Mouse (Mus musculus) stomach, embryonic 14.5 days (tissue): ENCODE results near the gene Ank2. TPM values are rescaled to one million over a fixed set of nuclear protein-coding genes. Genes with fewer than 3 reads are reported as not detected.
A peak's percentile ranks its signal among the peaks of the same experiment; 100 is the strongest.

Experiments used
- ATAC-seq: fragments of 200-750 bp; cut with Nextera tagmentation; 2 replicates; pipeline ENCODE4 v1.8.0; 2017; ENCODE audit warnings: low read depth, moderate TSS enrichment; ENCODE audit not compliant: insufficient number of reproducible peaks, insufficient read depth, low FRiP score
- H3K27ac ChIP-seq: fragments of 300-500 bp; sonication (generic); 2 replicates; pipeline ENCODE4 v1.5.1; 2014; ENCODE audit warnings: mild to moderate bottlenecking, low read length, moderate library complexity, mixed read lengths
- H3K27me3 ChIP-seq: fragments of 300-500 bp; sonication (generic); 2 replicates; pipeline ENCODE4 v1.6.1; 2014; ENCODE audit warnings: low read length, control low read depth, mixed read lengths; ENCODE audit not compliant: control insufficient read depth, insufficient read depth
- H3K36me3 ChIP-seq: fragments of 300-500 bp; sonication (generic); 2 replicates; pipeline ENCODE4 v1.6.1; 2014; ENCODE audit warnings: mild to moderate bottlenecking, control low read depth, low read length, moderate library complexity, mixed read lengths; ENCODE audit not compliant: control insufficient read depth, insufficient read depth
- H3K4me1 ChIP-seq: fragments of 300-500 bp; sonication (generic); 2 replicates; pipeline ENCODE4 v1.6.1; 2014; ENCODE audit warnings: low read length, control low read depth, mixed read lengths; ENCODE audit not compliant: control insufficient read depth, insufficient read depth
- H3K4me2 ChIP-seq: fragments of 300-500 bp; sonication (generic); replicated peaks from 2 replicates; pipeline ENCODE4 v1.6.1; 2014; ENCODE audit warnings: low read depth, low read length, control low read depth
- H3K4me3 ChIP-seq: fragments of 300-500 bp; sonication (generic); 2 replicates; pipeline ENCODE4 v1.5.1; 2014; ENCODE audit warnings: low read depth, low read length, control low read depth
- H3K9ac ChIP-seq: fragments of 300-500 bp; sonication (generic); replicated peaks from 2 replicates; pipeline ENCODE4 v1.6.1; 2014; ENCODE audit warnings: low read depth, mild to moderate bottlenecking, control low read depth, low read length, moderate library complexity, mixed read lengths
- H3K9me3 ChIP-seq: fragments of 300-500 bp; sonication (generic); 2 replicates; pipeline ENCODE4 v1.6.1; 2016; ENCODE audit warnings: low read depth, low read length, control low read depth; ENCODE audit not compliant: control insufficient read depth
- WGBS: fragments of 180-500 bp; shearing (Covaris S2); extraction: QIAGEN DNeasy Blood & Tissue Kit; methylation state at CpG from one replicate; pipeline ENCODE4 v1.1.7; 2014; 5-methylcytosine and 5-hydroxymethylcytosine counted together
- polyA plus RNA-seq: library from polyadenylated mRNA; unstranded; fragments of >200 nt; fragmentation: Nextera tagmentation; extraction: Ambion mirVana; gene quantifications from 2 replicates; pipeline ENCODE4 v1.2.1, GENCODE M21; 2014

Ank2 gene
- polyA plus RNA-seq, 1 experiment from 2014 or later, result 50.0 TPM

DNA sequence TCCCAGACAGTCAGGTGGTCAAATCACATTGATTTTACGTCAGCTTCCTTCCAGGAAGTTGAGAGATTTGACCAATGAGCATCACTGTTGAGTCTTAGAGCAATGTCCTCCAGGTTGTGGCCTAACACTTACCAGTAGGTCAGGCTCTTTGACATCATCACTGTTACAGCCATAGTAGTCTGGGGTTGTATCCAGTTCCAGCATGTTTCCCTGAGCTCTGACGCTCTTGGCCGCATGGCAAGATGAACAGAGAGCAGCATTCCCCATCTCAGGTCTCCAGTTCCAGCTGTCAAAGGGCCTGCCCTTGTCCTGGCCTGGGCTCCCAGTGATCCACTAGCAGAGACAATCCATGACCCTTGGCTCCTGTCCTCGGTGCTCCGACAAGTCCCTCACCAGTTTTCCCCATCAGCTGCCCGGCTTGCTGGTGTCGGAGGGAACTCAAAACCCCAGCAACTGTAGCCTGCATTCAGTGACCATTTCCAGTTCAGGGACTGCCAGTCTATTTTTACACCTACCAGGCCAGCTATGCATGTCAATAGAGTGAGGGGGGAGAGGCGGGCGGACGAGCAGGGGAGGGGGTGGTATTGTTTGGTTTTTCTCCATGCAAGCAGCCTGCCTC is 374.7 kb downstream of the Ank2 start:
- H3K27me3 ChIP-seq, result no peaks in the 10 kb centered on the region
- H3K4me3 ChIP-seq, result no peak overlapping the region
- WGBS, result 50% methylated on average over 10 of the region's 10 CpGs
- ATAC-seq, result peak; percentile 70; the same call in 1 of the 2 replicates
- no peaks in the 10 kb centered on the region for H3K36me3 ChIP-seq
- H3K4me1 ChIP-seq, result peaks cover 21% of the 10 kb centered on the region
- no peak overlapping the region for H3K27ac ChIP-seq
- no peaks in the 10 kb centered on the region for H3K9me3 ChIP-seq
- H3K9ac ChIP-seq, result no peak overlapping the region
- H3K4me2 ChIP-seq, result 0 out of 2 replicates have a peak overlapping the region, but pooled peaks have one; percentile 2

DNA sequence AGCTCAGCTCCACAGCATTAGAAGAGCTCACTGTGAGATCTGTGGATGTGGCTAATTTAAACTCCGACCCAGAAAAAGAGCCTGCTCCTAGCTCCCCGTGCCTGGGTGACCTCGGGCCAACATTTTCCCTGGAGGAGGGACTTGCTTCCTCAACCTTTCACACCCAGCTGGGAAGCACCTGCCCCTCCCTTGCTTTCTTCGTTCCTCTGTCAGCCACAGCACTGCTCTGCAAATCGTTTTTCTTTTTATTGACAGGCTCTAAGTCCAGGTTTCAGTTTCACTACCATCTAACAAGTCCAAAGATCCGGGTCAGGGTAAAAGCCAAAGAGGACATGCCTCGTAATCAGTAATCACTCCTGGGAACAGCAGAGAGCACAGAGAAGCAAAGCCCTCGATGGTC is 375.8 kb downstream of the Ank2 start:
- 19% methylated on average over 8 of the region's 8 CpGs for WGBS
- peak overlapping the region; percentile 11; the same call in 1 of the 2 replicates for H3K4me2 ChIP-seq
- no peak for ATAC-seq
- H3K27ac ChIP-seq, result no peak overlapping the region
- peaks cover 21% of the 10 kb centered on the region for H3K4me1 ChIP-seq
- no peaks in the 10 kb centered on the region for H3K27me3 ChIP-seq
- H3K9me3 ChIP-seq, result no peaks in the 10 kb centered on the region
- H3K4me3 ChIP-seq, result no peak overlapping the region
- no peak overlapping the region for H3K9ac ChIP-seq
- no peaks in the 10 kb centered on the region for H3K36me3 ChIP-seq

GRCm38 (mm10) chr3:127118777-127119176 is 380.4 kb downstream of the Ank2 start:
- no peaks in the 10 kb centered on the region for H3K9me3 ChIP-seq
- no peak overlapping the region for H3K4me2 ChIP-seq
- 93% methylated on average over 4 of the region's 4 CpGs for WGBS
- H3K27ac ChIP-seq, result no peak overlapping the region
- H3K4me3 ChIP-seq, result no peak overlapping the region
- H3K27me3 ChIP-seq, result no peaks in the 10 kb centered on the region
- H3K36me3 ChIP-seq, result no peaks in the 10 kb centered on the region
- H3K9ac ChIP-seq, result no peak overlapping the region
- H3K4me1 ChIP-seq, result peaks cover 3% of the 10 kb centered on the region; the same call in 1 of the 2 replicates
- no peak for ATAC-seq

GRCm38 (mm10) chr3:127116226-127116625 is 382.9 kb downstream of the Ank2 start:
- ATAC-seq, result no peak
- Histone ChIP-seq H3K4me1 (no peaks in the 10 kb centered on the region), H3K27ac (no peak overlapping the region), H3K9me3 (no peaks in the 10 kb centered on the region), H3K27me3 (no peaks in the 10 kb centered on the region), H3K4me3 (no peak overlapping the region), H3K36me3 (no peaks in the 10 kb centered on the region), H3K4me2 (no peak overlapping the region), H3K9ac (no peak overlapping the region)
- WGBS, result 73% methylated on average over 6 of the region's 6 CpGs

GRCm38 (mm10) chr3:127113238-127113637 is 385.9 kb downstream of the Ank2 start:
- no peaks in the 10 kb centered on the region for H3K36me3 ChIP-seq
- H3K9me3 ChIP-seq, result no peaks in the 10 kb centered on the region
- no peak overlapping the region for H3K4me3 ChIP-seq
- ATAC-seq, result no peak
- 73% methylated on average over 7 of the region's 7 CpGs for WGBS
- no peaks in the 10 kb centered on the region for H3K4me1 ChIP-seq
- H3K4me2 ChIP-seq, result no peak overlapping the region
- no peak overlapping the region for H3K9ac ChIP-seq
- no peak overlapping the region for H3K27ac ChIP-seq
- no peaks in the 10 kb centered on the region for H3K27me3 ChIP-seq

DNA sequence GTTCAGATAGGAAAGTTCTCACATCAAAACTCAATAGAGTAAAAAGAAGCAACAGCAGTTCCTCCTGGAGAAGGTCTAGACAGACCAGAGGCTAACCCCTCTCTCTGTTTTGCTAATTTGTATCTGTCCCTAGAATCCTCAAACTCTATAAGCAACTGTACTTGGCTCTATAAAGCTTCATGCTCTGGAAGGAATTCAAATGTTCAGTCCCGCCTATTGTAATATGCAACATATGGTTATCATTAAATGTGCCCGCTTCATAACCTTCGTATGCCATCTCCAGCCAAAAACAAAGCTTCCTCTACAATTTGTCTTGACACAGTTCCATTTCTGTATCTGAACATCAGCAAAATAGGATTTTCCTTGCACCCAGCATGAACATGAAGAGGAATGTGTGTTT is 389.7 kb downstream of the Ank2 start:
- H3K4me1 ChIP-seq, result no peaks in the 10 kb centered on the region
- H3K4me3 ChIP-seq, result no peak overlapping the region
- H3K27me3 ChIP-seq, result no peaks in the 10 kb centered on the region
- H3K36me3 ChIP-seq, result no peaks in the 10 kb centered on the region
- H3K4me2 ChIP-seq, result no peak overlapping the region
- no peak overlapping the region for H3K9ac ChIP-seq
- ATAC-seq, result no peak
- H3K9me3 ChIP-seq, result no peaks in the 10 kb centered on the region
- H3K27ac ChIP-seq, result 0 out of 2 replicates have a peak overlapping the region, but pooled peaks have one; percentile 44
- WGBS, result 66% methylated on average over 3 of the region's 3 CpGs

DNA sequence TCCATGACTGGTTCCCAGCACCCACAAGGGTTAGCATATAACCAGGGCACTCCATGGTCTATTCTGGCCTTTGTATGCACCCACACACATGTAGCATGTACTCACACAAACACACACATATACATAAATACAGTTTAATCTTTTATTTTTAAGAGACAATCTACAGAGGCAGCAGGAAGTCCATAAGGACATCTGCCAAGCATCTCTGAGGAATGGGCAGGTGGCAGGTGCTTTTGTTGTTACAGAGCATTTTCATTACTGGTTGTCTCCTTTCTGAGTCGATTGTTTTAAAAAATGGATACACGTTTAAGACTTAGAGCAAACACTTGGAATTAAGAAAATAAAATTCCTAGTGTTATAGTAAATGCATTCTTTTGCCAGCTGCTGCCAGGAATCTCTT is 390.7 kb downstream of the Ank2 start:
- H3K4me1 ChIP-seq, result no peaks in the 10 kb centered on the region
- H3K4me3 ChIP-seq, result no peak overlapping the region
- H3K36me3 ChIP-seq, result no peaks in the 10 kb centered on the region
- H3K27ac ChIP-seq, result no peak overlapping the region
- WGBS, result 67% methylated on average over 2 of the region's 2 CpGs
- H3K4me2 ChIP-seq, result no peak overlapping the region
- H3K9me3 ChIP-seq, result no peaks in the 10 kb centered on the region
- ATAC-seq, result no peak
- H3K27me3 ChIP-seq, result no peaks in the 10 kb centered on the region
- H3K9ac ChIP-seq, result no peak overlapping the region

GRCm38 (mm10) chr3:127107281-127107680 is 391.9 kb downstream of the Ank2 start:
- no peak for ATAC-seq
- no peak overlapping the region for H3K4me3 ChIP-seq
- no peaks in the 10 kb centered on the region for H3K27me3 ChIP-seq
- H3K27ac ChIP-seq, result no peak overlapping the region
- no peaks in the 10 kb centered on the region for H3K36me3 ChIP-seq
- no peaks in the 10 kb centered on the region for H3K4me1 ChIP-seq
- H3K4me2 ChIP-seq, result no peak overlapping the region
- H3K9me3 ChIP-seq, result no peaks in the 10 kb centered on the region
- H3K9ac ChIP-seq, result no peak overlapping the region
- 74% methylated on average over 5 of the region's 5 CpGs for WGBS

DNA sequence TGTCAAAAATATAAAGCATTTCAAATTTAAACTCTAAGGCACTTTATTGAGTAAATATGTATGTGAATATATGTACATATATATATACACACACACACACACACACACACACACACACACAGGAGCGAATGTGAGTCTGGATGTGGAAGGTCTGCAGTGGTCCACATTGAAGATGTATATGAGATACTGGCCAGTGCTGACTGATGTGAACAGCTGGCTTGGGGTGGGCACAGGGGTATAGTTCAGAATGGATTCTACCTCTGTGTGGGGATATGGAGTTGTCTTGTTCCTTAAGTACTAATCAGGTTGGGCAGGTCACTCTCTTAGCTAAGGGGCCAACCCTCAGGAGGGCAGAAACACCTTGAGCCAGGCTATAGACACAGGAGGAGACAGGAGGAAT is 397.8 kb downstream of the Ank2 start:
- no peak overlapping the region for H3K9ac ChIP-seq
- no peaks in the 10 kb centered on the region for H3K4me1 ChIP-seq
- no peak for ATAC-seq
- no peaks in the 10 kb centered on the region for H3K27me3 ChIP-seq
- H3K9me3 ChIP-seq, result no peaks in the 10 kb centered on the region
- no peak overlapping the region for H3K4me2 ChIP-seq
- 91% methylated on average over 1 of the region's 1 CpGs for WGBS
- no peak overlapping the region for H3K4me3 ChIP-seq
- no peak overlapping the region for H3K27ac ChIP-seq
- H3K36me3 ChIP-seq, result no peaks in the 10 kb centered on the region
